Mouse (Mus musculus) gastrocnemius, postnatal 4 days (tissue): Measurements from ENCODE around the gene B9d2. TPM values are rescaled to one million over a fixed set of nuclear protein-coding genes. Genes with fewer than 3 reads are reported as not detected.
"Not testable (repeated sequence)": the region's sequence is repeated elsewhere in the genome, so short reads cannot be mapped to it uniquely, and the experiment has no call there.

Source experiments
- DNase-seq, 2 experiments: peaks; one replicate each; pipeline ENCODE4 v3.0.0; 2021 to 2022; ENCODE audit warnings: low spot score in 2 of 2, mixed read lengths in 2 of 2
- total RNA-seq, 2 experiments: library from RNA; stranded (reverse); gene quantifications; 2 replicates each; pipeline ENCODE4 v1.2.3; 2021

The B9d2 gene
- total RNA-seq, 2 experiments from 2014 or later = 12.1 to 12.9 TPM

DNA sequence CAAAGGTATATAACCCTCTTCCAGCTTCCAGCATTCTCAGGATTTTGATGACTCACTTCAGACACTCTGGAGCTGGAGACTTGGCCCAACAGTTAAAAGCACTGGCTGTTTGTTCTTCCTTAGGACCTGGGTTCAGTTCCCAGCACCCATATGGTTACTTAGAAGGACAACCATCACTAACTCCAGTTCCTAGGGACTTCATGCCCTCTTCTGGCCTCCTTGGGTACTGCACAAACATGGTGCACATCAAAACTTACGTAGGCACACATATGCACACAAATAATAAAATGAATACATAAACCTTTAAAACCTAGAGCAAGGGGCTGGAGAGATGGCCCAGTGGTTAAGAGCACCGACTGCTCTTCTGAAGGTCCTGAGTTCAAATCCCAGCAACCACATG is 21.8 kb downstream of the B9d2 start:
- DNase-seq = no peak

DNA sequence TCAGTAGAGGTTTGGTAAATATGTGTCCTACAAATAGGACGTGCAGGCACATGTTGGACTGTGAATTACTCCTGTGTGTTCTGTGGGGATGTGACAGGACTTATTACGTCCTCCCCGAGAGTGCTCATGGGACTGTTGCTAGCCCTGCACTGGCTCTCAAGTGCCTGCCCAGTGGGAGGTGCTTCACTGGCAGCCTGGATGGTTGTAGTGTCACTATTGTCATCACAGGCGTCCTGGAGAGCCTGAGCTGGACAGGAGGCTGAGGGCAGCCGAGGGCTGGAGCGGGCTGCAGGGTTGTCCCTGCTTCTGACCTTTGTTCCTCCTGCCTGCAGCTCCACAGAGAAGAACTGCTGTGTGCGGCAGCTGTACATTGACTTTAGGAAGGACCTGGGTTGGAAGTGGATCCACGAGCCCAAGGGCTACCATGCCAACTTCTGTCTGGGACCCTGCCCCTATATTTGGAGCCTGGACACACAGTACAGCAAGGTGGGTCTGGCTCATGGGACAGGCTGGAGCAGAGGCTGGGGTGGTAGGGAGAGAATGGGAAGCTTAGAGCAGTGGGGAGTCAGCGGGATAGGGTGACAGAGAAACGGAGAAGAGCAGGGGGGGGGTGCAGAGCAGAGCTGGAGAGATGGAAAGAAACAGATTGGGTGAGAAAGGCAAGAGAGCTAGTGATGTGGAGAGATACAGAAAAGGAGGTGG is 23.4 kb downstream of the B9d2 start:
- DNase-seq = no peak

DNA sequence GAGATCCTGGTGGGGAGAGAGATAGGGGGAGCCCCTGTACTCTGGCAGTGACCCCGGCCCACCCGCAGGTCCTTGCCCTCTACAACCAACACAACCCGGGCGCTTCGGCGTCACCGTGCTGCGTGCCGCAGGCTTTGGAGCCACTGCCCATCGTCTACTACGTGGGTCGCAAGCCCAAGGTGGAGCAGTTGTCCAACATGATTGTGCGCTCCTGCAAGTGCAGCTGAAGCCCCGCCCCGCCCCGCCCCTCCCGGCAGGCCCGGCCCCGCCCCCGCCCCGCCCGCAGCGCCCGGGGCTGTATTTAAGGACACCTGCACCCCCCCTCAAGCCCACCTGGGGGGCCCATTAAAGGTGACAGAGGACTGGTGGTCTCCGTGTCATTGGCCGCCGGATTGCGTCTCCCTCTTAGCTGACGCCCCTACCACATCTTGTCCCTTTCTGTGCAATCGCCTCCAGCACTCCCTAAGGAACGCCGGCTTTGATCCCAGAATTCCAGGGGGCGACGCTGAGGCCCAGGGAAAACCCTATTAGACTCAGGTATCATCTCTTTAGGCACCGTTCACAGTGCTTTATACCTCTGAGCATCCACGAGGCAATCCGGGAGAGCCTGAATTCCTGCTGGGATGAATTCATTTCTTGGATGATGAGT is 24.3 kb downstream of the B9d2 start:
- no peak for DNase-seq

DNA sequence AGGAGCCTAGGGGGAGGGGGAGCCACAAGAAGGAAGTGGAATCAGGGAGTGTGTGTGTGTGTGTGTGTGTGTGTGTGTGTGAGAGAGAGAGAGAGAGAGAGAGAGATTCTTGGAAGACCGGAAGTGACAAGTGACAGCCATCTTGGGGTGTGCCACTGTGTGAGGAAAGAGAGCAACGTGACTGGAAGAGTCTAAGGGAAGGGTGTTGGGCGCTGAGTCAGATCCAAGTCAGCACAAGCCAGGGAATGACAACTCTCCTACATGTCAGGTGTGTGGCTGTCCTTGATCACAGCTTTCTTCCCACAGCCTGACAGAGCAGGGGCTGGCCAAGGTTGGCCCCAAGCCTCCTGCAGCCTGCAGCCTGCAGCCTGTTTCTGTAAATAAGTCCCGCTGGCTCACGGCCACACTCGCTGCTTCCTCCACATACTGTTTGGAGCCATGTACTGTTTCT is 25.2 kb downstream of the B9d2 start:
- no peak for DNase-seq

DNA sequence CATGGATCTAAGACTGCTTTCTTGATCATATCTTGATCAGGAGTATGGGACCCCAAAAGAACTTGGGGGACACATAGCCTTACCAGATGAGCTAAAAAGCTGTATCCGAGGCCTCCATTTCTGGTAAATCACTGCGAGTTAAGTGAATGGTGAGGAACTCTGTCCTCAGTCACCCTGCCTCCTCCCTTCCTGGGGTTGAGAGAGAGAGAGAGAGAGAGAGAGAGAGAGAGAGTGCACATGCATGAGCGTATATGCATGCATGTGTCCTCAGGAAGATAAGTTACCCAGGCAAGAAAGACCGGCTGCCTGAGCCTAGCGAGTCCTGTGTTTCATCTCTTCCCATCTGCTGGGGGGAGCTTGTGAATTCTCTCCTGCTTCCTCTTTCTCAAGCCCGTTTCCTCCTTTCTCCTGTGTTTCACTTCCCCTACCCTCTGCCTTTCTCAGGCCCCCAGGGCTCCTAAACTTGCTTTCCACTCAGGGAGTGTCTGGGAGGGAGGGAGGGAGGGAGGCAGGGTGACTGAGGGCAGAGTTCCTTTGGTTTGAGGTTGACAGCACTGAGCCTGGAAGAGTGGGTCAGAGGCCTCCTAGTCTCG is 26.1 kb downstream of the B9d2 start:
- DNase-seq = no peak

DNA sequence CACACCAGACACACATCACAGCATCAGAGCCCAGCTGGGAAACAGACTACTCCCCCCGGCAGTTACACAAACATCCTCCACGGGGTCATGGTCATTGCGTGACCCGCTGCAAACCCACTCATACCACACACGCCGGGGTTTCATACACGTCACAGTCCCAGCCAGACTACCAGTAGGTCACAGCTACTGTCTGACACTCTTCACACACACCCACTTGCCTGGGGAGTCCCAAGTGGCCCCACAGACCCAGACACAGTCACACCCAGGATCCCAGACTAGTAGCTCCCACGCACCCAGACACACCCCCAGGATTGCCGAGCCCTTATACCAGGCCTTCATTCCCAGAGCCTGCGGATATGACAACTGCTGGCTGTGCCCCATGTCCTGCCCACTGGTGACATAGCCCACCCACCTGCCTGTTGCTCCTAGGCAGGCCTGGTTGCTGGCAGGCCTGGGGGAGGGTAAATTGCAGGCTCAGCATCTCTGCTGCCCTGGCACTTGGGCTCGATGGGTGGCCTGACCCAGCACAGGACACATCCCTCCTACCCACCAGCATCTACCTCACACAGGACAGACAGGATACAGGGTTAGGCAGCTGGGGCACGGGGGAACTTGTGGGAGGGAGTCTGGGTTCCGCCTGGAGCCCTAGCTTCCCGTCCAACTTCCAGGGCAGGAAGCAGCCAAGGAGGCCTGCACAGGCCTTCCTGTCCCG is 27.2 kb downstream of the B9d2 start:
- DNase-seq = no peak

DNA sequence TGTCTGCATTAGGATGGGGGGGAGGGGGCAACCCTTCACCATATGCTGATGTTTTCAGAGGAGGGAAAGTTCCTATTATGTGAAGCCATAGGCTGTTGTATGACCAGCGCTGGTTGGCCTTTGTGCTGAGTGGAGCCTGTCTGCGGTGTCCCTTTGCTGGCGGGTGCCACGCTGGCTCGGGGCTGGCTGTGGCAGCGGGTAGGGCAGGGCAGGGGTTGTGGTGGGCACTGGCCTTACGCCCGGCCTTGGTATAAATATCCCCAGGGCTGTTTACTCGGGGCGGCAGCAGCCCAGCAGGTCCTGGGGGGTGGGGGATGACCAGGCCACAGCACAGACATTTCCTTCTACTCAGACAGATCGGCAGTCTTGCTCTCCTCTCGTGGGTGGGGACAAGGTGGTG is 29.4 kb downstream of the B9d2 start:
- peak in 1 of 2 experiments; percentile 30 for DNase-seq

DNA sequence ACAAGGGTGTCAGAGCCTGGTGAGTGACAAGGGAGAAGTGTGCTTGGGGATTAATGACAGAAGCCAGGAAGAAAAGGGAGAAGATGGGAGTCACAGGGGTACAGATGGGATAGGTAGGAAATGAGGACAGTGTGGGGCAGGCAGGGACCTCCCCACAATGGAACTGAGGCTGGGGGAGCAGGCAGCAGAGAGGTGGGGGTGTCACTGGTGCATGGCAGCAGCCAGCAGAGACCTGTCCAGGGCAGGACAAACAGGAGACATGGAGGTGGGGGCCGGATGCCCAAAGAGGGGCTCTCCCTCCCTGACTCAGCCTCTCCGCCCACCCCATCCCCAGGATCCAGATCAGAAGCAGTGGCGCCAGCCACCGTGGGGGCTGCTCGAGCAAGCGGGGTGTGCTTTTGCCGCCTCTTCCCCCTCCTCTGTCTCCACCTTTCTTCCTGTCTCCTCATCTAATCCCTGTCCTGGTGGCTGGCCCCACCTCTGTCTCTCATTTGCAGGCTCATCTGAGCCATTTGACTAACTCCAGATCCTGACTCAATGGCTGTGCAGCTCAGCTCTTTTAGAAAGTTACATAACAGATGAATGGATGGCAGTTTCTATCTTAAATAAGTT is 30.0 kb downstream of the B9d2 start:
- DNase-seq = peak in 1 of 2 experiments; percentile 15

DNA sequence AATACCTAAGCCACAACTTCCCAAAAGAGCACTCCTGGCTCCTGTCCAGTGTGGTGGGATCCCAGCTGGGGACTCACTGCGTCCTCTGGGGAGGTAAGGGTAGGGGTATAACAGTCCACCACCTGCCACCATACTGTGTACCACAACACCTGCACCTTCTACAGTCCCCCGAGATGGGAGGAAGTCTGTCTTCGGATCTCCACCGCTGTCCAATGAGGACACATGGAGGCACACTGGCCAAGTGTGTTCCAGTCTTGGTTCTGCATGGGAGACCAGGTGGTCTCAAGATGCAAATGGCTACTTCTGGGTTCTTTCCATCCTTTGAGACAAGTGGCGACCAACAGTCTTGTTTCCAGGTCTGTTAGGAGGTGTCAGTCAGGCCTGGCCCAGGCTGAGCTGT is 30.6 kb downstream of the B9d2 start:
- peak in 1 of 2 experiments; percentile 9 for DNase-seq

DNA sequence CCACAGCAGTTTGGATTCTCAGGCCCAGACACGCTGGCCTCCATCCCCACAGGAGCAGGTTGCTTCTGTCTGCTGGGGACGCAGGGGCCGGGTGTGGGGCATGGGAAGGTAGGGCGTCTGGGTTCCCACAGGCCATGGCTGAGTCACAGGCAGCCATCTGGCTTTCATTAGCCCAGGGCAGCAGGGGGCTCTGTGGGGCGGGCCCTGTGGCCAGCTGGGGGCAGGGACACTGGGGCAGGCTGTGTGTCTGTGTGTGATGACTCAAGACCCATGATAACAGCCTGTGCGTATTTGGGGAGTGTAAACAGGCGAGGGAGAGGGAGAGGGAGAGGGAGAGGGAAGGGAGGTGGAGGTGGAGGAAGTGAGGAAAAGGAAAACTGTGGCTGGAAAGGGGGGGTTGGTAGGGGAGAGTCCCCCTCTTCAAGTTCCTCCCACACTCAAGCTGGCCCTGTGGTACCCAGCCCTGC is 31.2 kb downstream of the B9d2 start:
- peak in 1 of 2 experiments; percentile 19 for DNase-seq

DNA sequence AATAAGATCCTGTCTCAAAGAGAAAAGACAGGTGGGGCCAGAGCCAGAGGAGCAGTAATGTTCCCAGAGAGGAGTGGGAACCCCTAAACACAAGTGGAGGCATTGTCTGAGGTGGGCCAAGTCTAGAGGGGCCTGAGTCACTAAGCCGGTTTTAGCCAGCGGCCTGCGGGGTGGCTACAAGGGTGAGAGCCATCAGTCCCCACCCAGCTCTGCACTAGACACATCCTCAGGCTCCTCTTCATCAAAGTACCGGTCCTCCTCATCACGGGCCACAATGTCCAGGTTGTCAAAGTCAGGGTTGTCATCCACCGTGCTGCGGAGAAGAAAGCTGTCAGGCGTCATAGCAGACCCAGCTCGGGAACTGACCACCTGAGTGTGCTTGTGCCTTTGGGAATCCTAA is 32.2 kb downstream of the B9d2 start:
- peak in 1 of 2 experiments; percentile 6 for DNase-seq

DNA sequence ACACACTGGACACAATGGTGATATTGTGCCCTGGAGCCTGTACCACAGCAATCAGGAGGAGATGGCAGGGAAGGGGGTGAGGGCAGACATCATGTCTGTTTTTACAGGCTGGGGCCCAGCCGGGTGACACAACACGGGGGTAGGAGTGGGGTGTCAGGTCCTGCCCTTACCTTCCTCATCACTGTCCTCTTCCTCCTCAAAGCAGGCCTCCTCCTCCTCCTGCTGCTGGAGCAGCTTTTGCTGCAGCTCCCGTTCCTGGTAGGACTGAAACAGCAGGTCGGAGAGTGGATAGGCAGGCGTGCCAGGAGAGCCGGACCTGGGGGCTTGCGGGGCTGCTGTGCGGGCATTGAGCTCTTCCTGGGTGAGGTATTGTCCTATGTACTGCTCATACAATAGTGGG is 34.0 kb downstream of the B9d2 start:
- DNase-seq = peak in 1 of 2 experiments; percentile 8

DNA sequence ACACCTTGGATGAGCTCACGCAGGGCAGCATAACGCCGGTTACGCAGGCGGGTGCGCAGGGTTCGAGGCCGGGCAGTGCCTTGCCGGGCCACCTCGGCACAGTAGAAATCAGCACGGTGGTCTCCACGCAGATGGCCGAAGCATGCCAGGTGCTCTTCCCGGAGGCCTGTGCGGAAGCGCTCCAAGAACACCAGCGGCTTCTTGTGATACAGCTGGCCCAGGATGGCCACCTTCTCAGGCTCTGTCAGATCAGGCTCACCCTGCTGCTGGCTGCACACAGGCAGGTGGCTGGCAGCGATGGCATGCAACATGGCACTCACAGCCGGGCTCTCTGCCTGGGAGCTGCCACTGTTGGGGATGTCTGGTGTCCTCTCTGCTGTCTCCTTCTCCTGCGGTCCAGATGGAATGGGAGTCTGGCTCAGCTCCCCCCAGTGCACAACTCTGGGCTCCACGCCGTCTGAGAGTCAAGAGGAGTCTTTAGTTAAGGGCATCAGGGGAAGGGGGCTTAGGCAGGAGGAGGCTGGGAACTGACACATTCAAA is 35.2 kb downstream of the B9d2 start:
- DNase-seq = peak in 1 of 2 experiments; percentile 6

DNA sequence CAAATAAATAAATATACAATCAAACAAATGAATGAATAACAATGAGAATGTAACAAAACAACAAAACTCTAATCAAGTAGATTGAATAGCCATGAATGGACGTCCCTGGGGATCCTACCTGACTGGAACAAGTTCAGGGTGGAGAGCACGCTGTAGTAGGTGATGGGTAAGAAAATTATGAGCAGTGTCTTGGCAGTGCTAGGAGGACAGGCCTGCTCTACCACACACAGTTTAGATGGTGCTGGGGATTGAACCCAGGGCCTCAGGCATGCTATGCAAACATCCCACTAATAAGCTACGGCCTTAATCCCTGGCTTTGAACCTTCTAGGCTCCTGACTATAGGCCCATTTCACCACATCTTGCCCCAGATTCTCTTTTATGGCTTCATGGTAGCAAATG is 36.9 kb downstream of the B9d2 start:
- DNase-seq = no peak

DNA sequence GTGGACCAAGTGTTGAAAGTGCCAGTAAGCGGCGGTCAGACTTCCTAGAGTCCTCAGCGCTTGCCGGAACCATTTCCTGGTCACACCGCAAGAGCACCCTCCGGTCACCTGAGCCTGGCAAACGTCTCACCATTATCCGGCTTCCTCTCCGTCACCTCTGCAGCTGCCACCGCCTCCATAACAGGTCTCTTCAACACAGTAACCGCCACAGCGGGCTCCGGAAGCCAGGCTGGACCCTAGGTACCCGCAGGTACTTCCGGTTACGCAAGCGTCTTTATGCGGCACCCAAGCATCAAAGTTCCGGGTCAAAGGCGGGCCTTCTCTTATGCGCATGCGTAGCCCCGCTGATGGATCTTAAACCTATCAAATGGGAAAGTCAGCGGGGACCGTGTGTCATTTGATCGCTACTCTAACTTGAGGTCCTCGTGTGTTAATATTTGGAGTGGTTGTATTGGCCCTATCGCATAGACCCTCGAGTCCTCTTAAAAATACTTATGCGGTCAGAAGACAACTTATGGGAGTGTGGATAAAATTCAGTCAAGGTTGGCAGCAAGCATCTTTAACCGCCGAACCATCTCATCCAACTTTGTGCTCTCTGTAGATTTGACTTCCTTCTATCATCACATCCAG is 38.3 kb downstream of the B9d2 start, which contains the start of gene Ccdc97:
Gene Ccdc97, minus strand, starts transcription at position 301 of the 630 bp plus-strand sequence.
- DNase-seq = peak; percentile 80 to 89

DNA sequence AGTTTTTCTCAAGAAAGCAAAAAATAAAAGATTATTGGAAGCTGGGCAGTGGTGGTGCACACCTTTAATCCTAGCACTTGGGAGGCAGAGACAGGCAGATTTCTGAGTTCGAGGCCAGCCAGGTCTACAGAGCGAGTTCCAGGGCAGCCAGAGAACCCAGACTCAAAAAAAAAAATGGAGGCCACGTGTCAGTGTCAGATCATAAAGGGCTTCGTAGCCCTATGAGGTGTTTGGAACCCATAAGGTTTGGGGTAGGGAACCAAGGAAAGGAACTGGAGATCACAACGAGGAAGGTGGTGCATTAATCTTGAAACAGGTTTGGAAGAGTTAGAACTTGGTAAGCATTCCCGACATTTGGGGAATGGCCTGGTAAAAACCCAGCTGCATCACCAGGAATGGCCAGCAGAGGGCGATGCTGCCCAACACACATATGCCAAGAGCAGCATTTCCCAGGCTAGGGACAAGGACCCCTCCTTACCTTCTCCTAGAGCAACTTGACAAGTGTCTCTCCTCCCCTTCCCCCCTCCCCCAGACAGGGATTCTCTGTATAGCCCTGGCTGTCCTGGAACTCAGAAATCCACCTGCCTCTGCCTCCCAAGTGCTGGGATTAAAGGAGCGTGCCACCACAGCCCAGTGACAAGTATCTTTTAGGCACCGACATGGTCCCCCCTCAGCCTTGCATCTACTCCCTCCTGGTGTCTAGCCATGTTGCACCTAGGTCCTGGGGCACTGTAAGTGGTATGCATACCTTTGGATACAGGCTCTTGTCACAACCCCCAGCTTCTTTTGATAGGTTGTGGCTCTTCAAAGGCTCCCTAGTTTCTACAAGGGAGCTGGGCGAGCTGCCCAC is 39.4 kb downstream of the B9d2 start:
- DNase-seq = peak; percentile 54 to 72

DNA sequence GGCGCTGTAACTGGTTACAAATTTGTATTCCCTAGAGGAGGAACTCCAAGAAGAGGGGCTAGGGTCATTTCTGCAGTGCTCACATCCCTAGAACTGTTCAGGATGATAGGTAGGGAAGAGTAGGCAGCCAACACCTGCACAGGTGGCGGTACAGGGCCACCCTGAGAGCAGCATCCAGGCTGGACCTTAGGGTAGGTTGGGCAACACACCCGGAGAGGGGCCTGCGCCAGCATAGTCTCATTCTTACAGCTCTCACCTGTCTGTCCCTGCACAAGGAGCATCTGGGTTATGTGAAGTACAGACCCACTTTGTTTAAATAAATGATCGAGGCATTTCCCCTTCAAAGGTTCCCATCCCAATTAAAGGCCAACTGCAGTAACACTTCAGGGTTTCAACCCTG is 40.2 kb downstream of the B9d2 start:
- DNase-seq = no peak

DNA sequence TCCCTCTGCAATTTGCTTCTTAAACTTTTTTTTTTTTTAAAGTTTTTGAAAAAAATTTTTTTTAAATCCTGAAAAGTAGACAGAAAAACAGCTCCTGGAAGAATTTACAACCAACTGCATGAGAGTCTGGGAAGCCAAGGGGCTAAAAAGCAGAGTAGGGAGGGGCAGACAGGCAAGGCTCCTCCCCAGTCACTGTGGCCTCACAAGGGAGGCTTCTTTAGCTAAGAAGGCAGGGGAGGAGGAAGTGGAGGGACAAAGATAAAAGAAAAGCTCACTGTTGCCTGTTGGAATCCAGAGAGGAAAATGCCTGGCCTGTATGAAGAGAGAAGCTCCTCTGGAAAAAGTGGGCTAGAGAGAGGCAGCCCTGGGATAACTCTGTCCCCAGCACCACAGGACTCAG is 41.2 kb downstream of the B9d2 start:
- not testable (repeated sequence) for DNase-seq

DNA sequence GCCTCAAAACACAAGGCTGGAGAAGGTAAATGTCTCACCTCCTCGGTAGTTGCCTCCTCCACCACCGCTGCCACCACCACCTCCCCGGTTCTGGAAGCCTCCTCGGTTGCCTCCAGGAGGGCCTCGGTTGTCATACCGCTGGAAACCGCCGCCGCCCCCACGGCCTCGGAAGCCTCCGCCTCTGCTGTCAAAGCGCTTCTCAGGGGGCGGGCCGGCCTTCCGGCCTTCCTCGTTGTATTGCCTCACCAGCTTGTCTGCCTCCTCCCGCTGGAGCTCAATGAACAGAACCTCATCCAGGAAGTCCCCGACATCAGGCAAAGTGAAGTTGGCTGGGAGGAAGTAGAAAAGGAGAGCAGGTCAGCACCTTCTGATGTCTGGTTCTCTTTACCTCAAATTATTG is 45.3 kb downstream of the B9d2 start:
- no peak for DNase-seq
